ENCODE assay signal across 22 mouse cellular contexts in genomic region chr4:55141317-55141716, GRCm38 (mm10).
DNase-seq lines count a peak whose midpoint lies in the region; ATAC-seq and TF ChIP-seq lines count a peak whose summit lies in the region.
"Had no signal": no experiment of that assay in that cellular context is flagged by ENCODE, and none has a peak within 500 bp of the region (broad histone marks: within the 10 kb centered on the region; RNA-seq: fewer than 3 reads in every experiment).

No protein-coding gene starts in this region.

- H3K4me2 ChIP-seq in heart, postnatal 0 days (ENCODE audit: low read depth, low read length), result no peak overlapping the region
- H3K4me2 ChIP-seq: forebrain, embryonic 12.5 days; limb, embryonic 12.5 days; midbrain, embryonic 11.5 days had no signal

- peaks cover 12% of the 10 kb centered on the region for H3K4me1 ChIP-seq in heart, postnatal 0 days (ENCODE audit: control insufficient read depth, insufficient read depth)
- peaks cover 8% of the 10 kb centered on the region; the same call in 1 of the 2 replicates for H3K4me1 ChIP-seq in brown adipose tissue, adult 24 weeks (ENCODE audit: control insufficient read depth, insufficient read depth, insufficient read length, low read length)

- 0 out of 2 replicates have a peak overlapping the region, but pooled peaks have one; percentile 64 for H3K27ac ChIP-seq in heart, postnatal 0 days (ENCODE audit: low read depth)
- H3K27ac ChIP-seq in brown adipose tissue, adult 24 weeks (replicated peaks; ENCODE audit: low read depth, low read length), result peak overlapping the region; percentile 53; the same call in 1 of the 2 replicates
- H3K27ac ChIP-seq: forebrain, embryonic 12.5 days; hindbrain, embryonic 10.5 days; layer of hippocampus, adult 2 months; left cerebral cortex, adult 2 months; limb, embryonic 12.5 days; stomach, postnatal 0 days had no signal

- peak; percentile 34 to 74 for DNase-seq in adrenal gland, adult (ENCODE audit: inconsistent age in 2 of 2, low spot score in 1 of 2)
- no peak for DNase-seq in adrenal gland, postnatal 14 days
- peak; percentile 19 for DNase-seq in heart, postnatal 0 days (ENCODE audit: low spot score)
- DNase-seq in heart, adult 8-10 months (ENCODE audit: low spot score), result no peak
- DNase-seq in left cerebral cortex, adult 11 months (ENCODE audit: low spot score), result no peak
- no peak for DNase-seq in spleen, postnatal 36 days (ENCODE audit: low spot score in 2 of 2)
- DNase-seq: cerebellum, adult 11 months; cerebellum, postnatal 14 days; gastrocnemius, postnatal 25 days; kidney, adult 9 months; lung, postnatal 4 days; right cerebral cortex, postnatal 25 days had no signal

- ATAC-seq in heart, postnatal 0 days (ENCODE audit: insufficient read depth, low read depth), result 0 out of 2 replicates have a peak, but pooled peaks have one; percentile 10
- ATAC-seq: inflammation-experienced regulatory T-cells, adult 6 months had no signal

- H3K36me3 ChIP-seq in heart, postnatal 0 days (replicated peaks; ENCODE audit: control insufficient read depth, insufficient read depth, low read length), result no peaks in the 10 kb centered on the region
- no peaks in the 10 kb centered on the region for H3K36me3 ChIP-seq in C2C12 (ENCODE audit: control insufficient read depth, insufficient read depth)
- H3K36me3 ChIP-seq: forebrain, embryonic 12.5 days; hindbrain, embryonic 10.5 days; limb, embryonic 12.5 days had no signal

- H3K79me3 ChIP-seq in C2C12 (ENCODE audit: low read depth), result no peaks in the 10 kb centered on the region

- H3K27me3 ChIP-seq in heart, postnatal 0 days (ENCODE audit: control insufficient read depth, insufficient read depth, low read length), result no peaks in the 10 kb centered on the region
- no peaks in the 10 kb centered on the region for H3K27me3 ChIP-seq in C2C12 (ENCODE audit: control insufficient read depth, insufficient read depth, insufficient read length)
- H3K27me3 ChIP-seq: forebrain, embryonic 12.5 days; limb, embryonic 12.5 days had no signal

- H3K79me2 ChIP-seq in C2C12 (ENCODE audit: control insufficient read depth, insufficient read depth), result no peaks in the 10 kb centered on the region

- no peaks in the 10 kb centered on the region for H3K9me3 ChIP-seq in heart, postnatal 0 days (replicated peaks; ENCODE audit: control insufficient read depth, low read length)
- H3K9me3 ChIP-seq: forebrain, embryonic 12.5 days; hindbrain, embryonic 10.5 days; limb, embryonic 12.5 days had no signal

- no peak for TF ChIP-seq EP300 in heart, postnatal 0 days (IDR thresholded peaks at IDR 0.05; ENCODE audit: low read depth)

- no peak for TF ChIP-seq CTCF in heart, postnatal 0 days (IDR thresholded peaks at IDR 0.05; ENCODE audit: low read depth)
- no peak for TF ChIP-seq CTCF in C2C12 (IDR thresholded peaks at IDR 0.05; ENCODE audit: control insufficient read depth, insufficient read depth, insufficient read length)

- no peak overlapping the region for H3K4me3 ChIP-seq in heart, postnatal 0 days (ENCODE audit: low read depth, low read length)
- H3K4me3 ChIP-seq in C2C12 (ENCODE audit: insufficient read depth, poor library complexity, severe bottlenecking), result no peak overlapping the region
- no peak overlapping the region for H3K4me3 ChIP-seq in brown adipose tissue, adult 24 weeks (ENCODE audit: insufficient read depth, low read depth, low read length)
- H3K4me3 ChIP-seq: forebrain, embryonic 12.5 days; hindbrain, embryonic 10.5 days; layer of hippocampus, adult 2 months; left cerebral cortex, adult 2 months; limb, embryonic 12.5 days had no signal

- H3ac ChIP-seq in C2C12 (ENCODE audit: control insufficient read depth, insufficient read length, low read depth), result no peak overlapping the region

- H3K9ac ChIP-seq in heart, postnatal 0 days (replicated peaks; ENCODE audit: low read depth, low read length), result no peak overlapping the region
- H3K9ac ChIP-seq: forebrain, embryonic 12.5 days; limb, embryonic 12.5 days had no signal

TF ChIP-seq in C2C12, 6 proteins besides CTCF, POLR2A, EP300 and RAD21:
- TF ChIP-seq MYOG (IDR thresholded peaks at IDR 0.05; ENCODE audit: control insufficient read depth, extremely low read depth, insufficient read length) (no peak), CEBPB (IDR thresholded peaks at IDR 0.05; ENCODE audit: low read depth) (no peak), MYOD1 (IDR thresholded peaks at IDR 0.05; ENCODE audit: control insufficient read depth, insufficient read length, low read depth) (no peak), USF1 (IDR thresholded peaks at IDR 0.05; ENCODE audit: low read depth) (no peak), MAX (IDR thresholded peaks at IDR 0.05) (no peak), FOSL1 (IDR thresholded peaks at IDR 0.05; ENCODE audit: insufficient read depth, low read length, poor library complexity, severe bottlenecking) (peak; percentile 94)

Comparison
In these comparisons a context has a peak if more than half of its experiments do, and no peak if none do; other contexts are left out.
1. DNase-seq: peak in adrenal gland, adult (2 of 2) and heart, postnatal 0 days (single experiment); none in adrenal gland, postnatal 14 days (single experiment), heart, adult 8-10 months (single experiment), left cerebral cortex, adult 11 months (single experiment) and spleen, postnatal 36 days (0 of 2).